ENCODE assay signal across 9 mouse cellular contexts in genomic region chr5:139909710-139910550, GRCm38 (mm10). TPM values are rescaled to one million over a fixed set of nuclear protein-coding genes. Genes with fewer than 3 reads are reported as not detected.
A peak's percentile ranks its signal among the peaks of the same experiment; 100 is the strongest.
DNase-seq lines count a peak whose midpoint lies in the region; ATAC-seq and TF ChIP-seq lines count a peak whose summit lies in the region.
"Had no signal": no experiment of that assay in that cellular context is flagged by ENCODE, and none has a peak within 500 bp of the region (broad histone marks: within the 10 kb centered on the region; RNA-seq: fewer than 3 reads in every experiment).

No protein-coding gene starts in this region.

- H3K27ac ChIP-seq in CH12.LX (ENCODE audit: insufficient read depth, low read depth), result no peak overlapping the region
- no peak overlapping the region for H3K27ac ChIP-seq in heart, embryonic 15.5 days
- H3K27ac ChIP-seq in limb, embryonic 13.5 days, result no peak overlapping the region
- no peak overlapping the region for H3K27ac ChIP-seq in neural tube, embryonic 13.5 days (replicated peaks)
- H3K27ac ChIP-seq in cerebellum, adult 2 months (ENCODE audit: insufficient read depth, low read length), result no peak overlapping the region

- peak overlapping the region; percentile 45 for H3K4me2 ChIP-seq in CH12.LX (ENCODE audit: insufficient read depth, low read depth, poor library complexity, severe bottlenecking)
- H3K4me2 ChIP-seq in heart, embryonic 15.5 days, result peak overlapping the region; percentile 95
- peak overlapping the region; percentile 89 for H3K4me2 ChIP-seq in limb, embryonic 13.5 days (replicated peaks)
- H3K4me2 ChIP-seq in neural tube, embryonic 13.5 days, result peak overlapping the region; percentile 97

- H3K79me2 ChIP-seq in CH12.LX (replicated peaks; ENCODE audit: control insufficient read depth, extremely low read depth, insufficient read depth, poor library complexity, severe bottlenecking), result no peaks in the 10 kb centered on the region

- under 1% methylated on average over 29 of the region's 29 CpGs for WGBS in heart, embryonic 15.5 days
- 1% methylated on average over 29 of the region's 29 CpGs for WGBS in limb, embryonic 13.5 days
- 1% methylated on average over 29 of the region's 29 CpGs for WGBS in neural tube, embryonic 13.5 days
- 4% methylated on average over 29 of the region's 29 CpGs for WGBS in cerebellum, adult 2 months

- peaks cover 4 to 22% of the 10 kb centered on the region in 2 experiments; a peak in 3 of 4 replicates for H3K4me1 ChIP-seq in CH12.LX (ENCODE audit: control insufficient read depth in 1 of 2, insufficient read depth in 2 of 2)
- peaks cover 52% of the 10 kb centered on the region for H3K4me1 ChIP-seq in heart, embryonic 15.5 days (replicated peaks)
- peaks cover 53% of the 10 kb centered on the region for H3K4me1 ChIP-seq in limb, embryonic 13.5 days
- H3K4me1 ChIP-seq in neural tube, embryonic 13.5 days (replicated peaks), result peaks cover 70% of the 10 kb centered on the region
- H3K4me1 ChIP-seq in cerebellum, adult 2 months (ENCODE audit: control insufficient read depth, insufficient read depth, low read length), result peaks cover 6% of the 10 kb centered on the region

- dilution Hi-C loops in CH12.LX (cut with MboI; ENCODE audit: extremely low pct_ligation_motif_present, extremely low pct_unique_long_range_greater_than_20kb, low sequenced_read_pairs), result no loop called here

- TF ChIP-seq POLR2A in CH12.LX (IDR thresholded peaks at IDR 0.05; ENCODE audit: low read depth, low read length), result no peak
- TF ChIP-seq POLR2A in cerebellum, adult 2 months (IDR thresholded peaks at IDR 0.05; ENCODE audit: borderline replicate concordance, insufficient read depth, low read length), result no peak

- no peaks in the 10 kb centered on the region for H3K36me3 ChIP-seq in CH12.LX (replicated peaks in 1 of 2; ENCODE audit: control insufficient read depth in 1 of 2, insufficient read depth in 1 of 2, low read length in 1 of 2)
- no peaks in the 10 kb centered on the region for H3K36me3 ChIP-seq in heart, embryonic 15.5 days
- H3K36me3 ChIP-seq in limb, embryonic 13.5 days, result no peaks in the 10 kb centered on the region
- no peaks in the 10 kb centered on the region for H3K36me3 ChIP-seq in neural tube, embryonic 13.5 days

- H3K9me3 ChIP-seq in CH12.LX (replicated peaks; ENCODE audit: low read length), result peaks cover 30% of the 10 kb centered on the region
- no peaks in the 10 kb centered on the region for H3K9me3 ChIP-seq in heart, embryonic 15.5 days (replicated peaks)
- H3K9me3 ChIP-seq in limb, embryonic 13.5 days, result 0 out of 2 replicates have a peak, but pooled peaks cover 4% of the 10 kb centered on the region
- H3K9me3 ChIP-seq in neural tube, embryonic 13.5 days, result no peaks in the 10 kb centered on the region
- H3K9me3 ChIP-seq: megakaryocyte, embryonic 14.5 days had no signal

- no peak for ATAC-seq in heart, embryonic 15.5 days (replicated peaks; ENCODE audit: insufficient number of reproducible peaks, insufficient read depth, low FRiP score, low read depth)
- no peak for ATAC-seq in limb, embryonic 13.5 days (ENCODE audit: low FRiP score, low read depth)
- ATAC-seq in neural tube, embryonic 13.5 days (ENCODE audit: low read depth), result no peak

- TF ChIP-seq RAD21 in CH12.LX (IDR thresholded peaks at IDR 0.05; ENCODE audit: low read depth, low read length), result no peak

- in situ Hi-C loops in CH12.LX (cut with MboI; ENCODE audit: low pct_ligation_motif_present, low pct_unique_long_range_greater_than_20kb, low sequenced_read_pairs), result no loop called here

- DNase-seq in adrenal gland, postnatal 10 days, result peak; percentile 32
- no peak for DNase-seq in adrenal gland, postnatal 25 days
- peak; percentile 45 for DNase-seq in CH12.LX (ENCODE audit: extremely low read depth)
- DNase-seq in cerebellum, adult 2 months, result no peak
- no peak for DNase-seq in spleen, postnatal 36 days (ENCODE audit: low spot score in 2 of 2)

- no peak overlapping the region for H3K4me3 ChIP-seq in CH12.LX (replicated peaks in 1 of 3; ENCODE audit: low read depth in 2 of 3, low read length in 2 of 3, poor library complexity in 1 of 3)
- peak overlapping the region; percentile 24 for H3K4me3 ChIP-seq in heart, embryonic 15.5 days
- peak overlapping the region; percentile 54 for H3K4me3 ChIP-seq in limb, embryonic 13.5 days
- peak overlapping the region; percentile 70 for H3K4me3 ChIP-seq in neural tube, embryonic 13.5 days
- no peak overlapping the region for H3K4me3 ChIP-seq in cerebellum, adult 2 months (replicated peaks; ENCODE audit: insufficient read depth, low read depth, low read length)

- peaks cover 89% of the 10 kb centered on the region for H3K27me3 ChIP-seq in CH12.LX (replicated peaks)
- H3K27me3 ChIP-seq in heart, embryonic 15.5 days, result peaks cover 100% of the 10 kb centered on the region
- peaks cover 99% of the 10 kb centered on the region for H3K27me3 ChIP-seq in limb, embryonic 13.5 days
- H3K27me3 ChIP-seq in neural tube, embryonic 13.5 days, result peaks cover 83% of the 10 kb centered on the region
- peaks cover 10% of the 10 kb centered on the region; the same call in 1 of the 2 replicates for H3K27me3 ChIP-seq in cerebellum, adult 2 months (ENCODE audit: control insufficient read depth, insufficient read depth, low read length)

- TF ChIP-seq CTCF in CH12.LX (conservative IDR thresholded peaks at IDR 0.05 in 1 of 2, IDR thresholded peaks at IDR 0.05 in 1 of 2; ENCODE audit: low read depth in 2 of 2, low read length in 2 of 2), result no peak
- TF ChIP-seq CTCF in cerebellum, adult 2 months (IDR thresholded peaks at IDR 0.05; ENCODE audit: borderline replicate concordance, insufficient read depth, low read depth, low read length), result no peak

- TF ChIP-seq EP300 in CH12.LX (IDR thresholded peaks at IDR 0.05; ENCODE audit: low read length), result no peak

- no peak overlapping the region for H3K9ac ChIP-seq in CH12.LX (ENCODE audit: insufficient read depth, low read depth)
- H3K9ac ChIP-seq in heart, embryonic 15.5 days, result no peak overlapping the region
- no peak overlapping the region for H3K9ac ChIP-seq in limb, embryonic 13.5 days
- peak overlapping the region; percentile 89 for H3K9ac ChIP-seq in neural tube, embryonic 13.5 days

TF ChIP-seq in CH12.LX, 34 proteins besides CTCF, POLR2A, EP300 and RAD21:
- no peak for TF ChIP-seq MAFK (IDR thresholded peaks at IDR 0.05; ENCODE audit: insufficient replicate concordance, low read length)
- TF ChIP-seq CHD2 (IDR thresholded peaks at IDR 0.05; ENCODE audit: low read length), result 0 out of 2 replicates have a peak, but pooled peaks have one; percentile 17
- no peak for TF ChIP-seq MAX (IDR thresholded peaks at IDR 0.05; ENCODE audit: low read length)

RNA-seq across cellular contexts. Expression of gene Elfn1, which starts 2.2 kb away (rescaled TPM):
- 1 to 10 TPM; 1.1 to 2.2 TPM for total RNA-seq in adrenal gland, postnatal 10 days (2021)
- total RNA-seq in adrenal gland, postnatal 25 days (2021), result 16.4 and 17.0 TPM in 2 replicates
- total RNA-seq in CH12.LX (2012; rRNA removed), result 0.04 TPM in 1 of 2 replicates, not detected in the other
- not detected in 2 replicates for total RNA-seq in CH12.LX (2014; rRNA removed)
- polyA plus RNA-seq in CH12.LX (2012; ENCODE audit: insufficient read length, low read depth), result 0.06 TPM in 1 of 2 replicates, not detected in the other
- 0.10 and 0.65 TPM in 2 replicates for polyA plus RNA-seq in heart, embryonic 15.5 days (2015; fragmentation: Nextera tagmentation; extraction: Ambion mirVana)
- 0.29 and 0.43 TPM in 2 replicates for polyA plus RNA-seq in limb, embryonic 13.5 days (2015; fragmentation: Nextera tagmentation; extraction: Ambion mirVana)
- 3.3 and 4.0 TPM in 2 replicates for polyA plus RNA-seq in neural tube, embryonic 13.5 days (2015; fragmentation: Nextera tagmentation; extraction: Ambion mirVana)
- 7.4 and 8.6 TPM in 2 replicates for polyA plus RNA-seq in cerebellum, adult 2 months (2012; rRNA removed)

Comparison
In these comparisons a context has a peak if more than half of its experiments do, and no peak if none do; other contexts are left out.
1. DNase-seq: peak in adrenal gland, postnatal 10 days (single experiment) and CH12.LX (single experiment); none in adrenal gland, postnatal 25 days (single experiment), cerebellum, adult 2 months (0 of 2) and spleen, postnatal 36 days (0 of 2).
2. H3K4me2 ChIP-seq: peak in every context shown above with its lines; median percentile 97 in neural tube, embryonic 13.5 days; 95 in heart, embryonic 15.5 days; 89 in limb, embryonic 13.5 days; 45 in CH12.LX.
3. H3K4me3 ChIP-seq: peak in heart, embryonic 15.5 days (single experiment), limb, embryonic 13.5 days (single experiment) and neural tube, embryonic 13.5 days (single experiment); none in CH12.LX (0 of 3) and cerebellum, adult 2 months (single experiment).